Mouse (Mus musculus): ENCODE data around the gene Dse.

Dse gene

DNA sequence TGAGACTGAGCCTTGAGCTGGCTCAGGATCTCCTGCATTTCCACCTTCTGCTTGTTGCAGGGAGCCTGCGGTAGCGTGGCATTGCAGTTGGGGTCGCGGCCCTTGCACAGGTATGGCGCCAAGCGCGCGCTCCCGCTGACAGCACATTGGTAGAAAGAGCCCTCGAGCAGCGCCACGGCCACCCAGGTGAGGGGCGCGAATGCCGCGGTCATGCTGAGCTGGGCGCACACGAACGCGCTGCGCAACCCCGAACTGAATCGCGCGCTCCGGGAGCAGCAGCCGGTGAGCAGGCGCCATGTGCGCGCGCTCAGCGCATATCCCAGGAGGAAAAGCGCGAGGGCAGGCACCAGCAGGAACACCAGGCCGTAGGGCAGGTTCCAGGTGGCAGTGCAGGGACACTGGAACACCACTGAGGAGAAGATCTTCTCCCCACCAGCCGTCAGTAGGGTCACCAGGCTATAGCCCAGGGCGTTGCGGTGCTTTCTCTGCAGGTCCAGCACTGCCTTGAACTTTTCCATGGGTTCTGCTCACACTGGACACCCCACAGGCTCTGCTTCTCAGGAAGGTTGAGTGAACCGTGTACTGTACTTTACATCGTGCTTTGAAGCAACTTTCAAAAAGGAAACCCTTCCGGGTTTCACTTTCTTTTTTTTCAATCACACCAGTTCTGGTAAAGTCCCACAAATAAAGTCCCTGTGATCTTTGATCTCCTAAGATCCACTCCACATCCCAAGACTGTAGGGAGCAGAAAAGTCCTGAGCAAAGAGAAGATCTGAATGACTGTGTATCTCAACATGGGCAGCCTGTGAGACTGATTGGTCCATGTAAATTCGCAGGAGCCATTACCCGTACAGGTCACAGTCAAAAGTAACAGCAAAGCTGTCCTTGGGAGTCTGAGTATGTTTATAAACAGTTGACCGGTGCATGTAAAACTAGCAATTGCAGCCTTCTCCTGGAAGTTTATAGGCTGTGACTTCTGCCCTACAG lies 79.8 kb downstream of the Dse start, which contains the start of gene Calhm6:
Gene Calhm6 (minus strand): TSS at position 593 of the 987 bp plus-strand sequence.
- peak; percentile 47 to 58 for DNase-seq

DNA sequence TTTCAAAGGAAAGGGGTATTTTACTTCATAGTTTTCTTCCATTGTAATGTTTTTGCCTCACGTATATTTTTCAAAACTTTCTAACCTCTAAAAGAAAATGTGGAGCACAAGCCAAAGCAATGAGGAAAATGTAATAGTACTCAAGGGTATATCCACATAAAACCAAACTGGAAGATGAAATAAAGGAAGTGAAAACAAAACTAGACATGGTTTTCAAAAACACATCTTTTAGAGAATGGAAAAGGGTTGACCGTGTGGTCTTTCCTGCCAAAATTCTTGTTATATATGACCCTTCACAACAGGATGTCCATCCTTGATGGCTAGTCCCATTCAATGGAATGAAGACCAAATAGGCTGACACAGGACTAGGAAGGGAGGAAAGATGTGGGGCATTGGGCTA lies 89.1 kb downstream of the Dse start:
- no peak for DNase-seq

DNA sequence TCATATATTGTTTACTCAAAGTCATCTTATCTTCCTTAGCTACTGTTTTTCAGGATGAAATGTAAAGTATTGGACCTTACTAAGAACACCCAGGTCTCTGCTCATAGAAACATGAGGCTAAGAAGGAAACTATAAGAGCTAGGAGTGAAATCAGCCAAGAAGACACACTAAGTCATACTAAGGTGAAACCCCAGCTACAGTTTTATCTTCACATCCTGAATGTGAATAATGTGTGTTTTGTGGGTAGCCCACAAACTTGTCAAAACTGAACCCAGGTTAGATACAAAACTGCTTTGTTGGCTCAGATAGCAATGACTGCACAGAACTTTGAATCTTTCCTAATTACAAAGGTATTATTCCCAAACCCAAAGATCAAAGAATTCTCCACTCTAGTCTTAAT lies 89.7 kb downstream of the Dse start:
- no peak for DNase-seq

DNA sequence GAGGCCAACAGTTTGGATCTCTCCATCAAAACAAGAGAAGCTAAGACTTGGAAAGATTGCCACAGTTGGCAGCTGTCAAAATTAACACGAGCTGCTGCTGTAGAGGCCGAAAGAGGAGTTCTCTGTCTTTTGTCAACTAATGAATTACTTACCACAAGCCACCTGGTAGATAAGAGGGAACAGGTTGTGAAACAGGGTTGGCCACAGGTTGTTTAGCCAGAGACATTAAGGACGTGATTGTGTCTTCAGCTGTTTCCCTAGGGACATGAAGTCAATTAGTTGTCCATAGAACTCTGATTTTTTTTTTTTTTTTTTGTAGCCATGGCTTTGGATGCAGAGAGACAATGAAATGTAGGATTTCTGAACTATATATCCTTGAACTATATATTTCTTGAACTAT lies 90.4 kb downstream of the Dse start:
- DNase-seq = no peak

DNA sequence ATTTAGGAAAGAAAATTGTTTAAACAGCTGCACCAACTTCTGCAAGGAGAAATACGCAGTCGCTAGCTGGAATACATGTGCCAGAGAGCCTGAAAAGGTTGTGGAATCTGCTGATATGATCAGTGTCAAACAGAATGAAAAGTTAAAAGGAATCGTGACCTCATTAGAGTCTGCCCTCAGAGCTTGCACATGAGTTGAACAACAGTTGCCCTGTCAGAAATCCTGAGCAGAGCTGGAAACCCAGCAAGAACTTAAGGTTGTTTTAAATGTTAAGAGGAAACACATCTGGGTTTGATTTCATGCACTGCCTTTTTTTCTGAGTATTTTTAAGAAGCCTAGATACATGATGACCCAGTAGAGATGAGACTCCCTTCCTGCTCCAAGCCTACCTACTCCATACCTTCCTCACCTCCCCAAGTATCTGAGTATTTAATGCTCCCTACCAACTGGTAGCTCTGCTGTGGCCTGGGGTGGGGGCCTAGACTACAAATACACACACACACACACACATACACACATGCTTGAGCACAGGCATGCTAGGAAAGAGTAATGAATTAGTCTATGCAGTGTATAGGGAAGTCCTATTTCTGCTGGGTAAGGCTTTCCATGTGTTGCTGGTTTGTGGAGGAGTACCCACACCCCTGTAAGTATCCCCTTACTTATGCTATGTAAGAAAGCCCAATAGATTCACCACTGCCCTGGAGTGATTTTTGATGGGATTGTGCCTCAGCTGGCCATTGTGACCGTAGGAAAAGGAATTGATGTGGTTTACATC lies 95.4 kb downstream of the Dse start:
- no peak for DNase-seq

DNA sequence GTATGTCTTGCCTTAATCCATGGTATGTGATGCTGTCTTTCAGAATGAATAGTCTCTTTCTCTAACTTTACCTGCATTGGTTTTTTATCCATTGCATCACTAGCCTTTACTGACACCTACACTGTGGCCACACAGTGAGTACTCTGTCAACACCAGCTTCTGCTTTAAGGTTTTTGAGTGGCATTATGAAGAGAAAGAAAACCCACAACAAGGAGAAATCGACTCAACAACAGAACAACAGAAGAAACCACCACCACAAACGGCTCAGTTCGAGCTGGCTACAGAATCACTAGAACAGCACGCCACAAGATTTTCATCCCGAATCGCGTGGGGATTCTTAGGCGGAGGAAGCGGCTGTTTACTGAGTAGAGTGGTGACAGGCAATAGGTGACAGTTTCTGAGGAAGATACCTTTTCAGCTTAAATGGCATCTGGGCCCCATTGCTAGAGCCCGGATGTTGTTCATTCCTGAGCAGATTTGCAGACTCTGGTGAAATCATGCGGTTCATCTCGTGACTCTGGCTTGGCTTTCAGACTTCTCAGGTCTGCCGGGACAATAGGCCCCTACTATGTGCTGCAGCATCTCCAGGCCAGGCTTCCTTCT lies 96.6 kb downstream of the Dse start:
- peak; percentile 18 to 25 for DNase-seq
